Mouse (Mus musculus): ENCODE results near the gene Ptprd.

GRCm38 (mm10) chr4:76260286-76260685, 1951.5 kb downstream of the Ptprd start:
- no peak for TF ChIP-seq CTCF (IDR thresholded peaks at IDR 0.05; ENCODE audit: borderline replicate concordance, insufficient read depth, low read depth, low read length)
- no peak for TF ChIP-seq POLR2A (IDR thresholded peaks at IDR 0.05; ENCODE audit: borderline replicate concordance, insufficient read depth, low read length)
